Mouse (Mus musculus) activated CD4-positive, CD25-positive, alpha-beta regulatory T cell, adult 4 months (primary cell): ENCODE results near the gene Tmprss11c. TPM values are rescaled to one million over a fixed set of nuclear protein-coding genes. Genes with fewer than 3 reads are reported as not detected.
"Not testable (repeated sequence)": the region's sequence is repeated elsewhere in the genome, so short reads cannot be mapped to it uniquely, and the experiment has no call there.

Source experiments
- ATAC-seq: one replicate; pipeline ENCODE4 v1.8.0; 2017
- polyA plus RNA-seq, 2 experiments: library from polyadenylated mRNA; unstranded; fragments of 100-300 nt; shearing (Covaris generic); gene quantifications; one replicate each; pipeline ENCODE4 v1.2.1; 2017

Gene Tmprss11c
- not detected for polyA plus RNA-seq

- no peak for ATAC-seq
Observed at GRCm38 (mm10) chr5:86289208-86289607, at the start of gene Tmprss11c. Tmprss11c (minus strand) TSS chr5:86289308.

GRCm38 (mm10) chr5:86318018-86318956, 29.2 kb upstream of the Tmprss11c start:
- ATAC-seq = not testable (repeated sequence)

DNA sequence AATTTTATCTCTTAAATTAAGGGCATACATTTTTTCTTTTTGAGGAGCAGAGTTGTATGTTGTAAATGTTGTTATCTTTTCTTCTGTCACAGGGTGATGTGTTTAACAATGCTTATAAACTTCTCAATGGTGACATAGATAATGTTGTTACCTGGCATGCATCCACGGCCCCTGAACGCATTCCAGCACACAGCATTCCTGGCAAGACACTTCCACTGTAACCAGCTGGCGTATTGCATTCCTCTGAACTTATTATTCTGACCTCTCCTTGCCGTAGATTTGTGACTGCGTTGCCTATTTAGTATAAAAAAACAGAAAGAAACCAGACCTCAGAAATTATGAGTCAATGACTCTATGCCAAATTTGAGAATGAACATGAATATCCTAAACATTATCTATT, 17.0 kb upstream of the Tmprss11c start:
- ATAC-seq = no peak

DNA sequence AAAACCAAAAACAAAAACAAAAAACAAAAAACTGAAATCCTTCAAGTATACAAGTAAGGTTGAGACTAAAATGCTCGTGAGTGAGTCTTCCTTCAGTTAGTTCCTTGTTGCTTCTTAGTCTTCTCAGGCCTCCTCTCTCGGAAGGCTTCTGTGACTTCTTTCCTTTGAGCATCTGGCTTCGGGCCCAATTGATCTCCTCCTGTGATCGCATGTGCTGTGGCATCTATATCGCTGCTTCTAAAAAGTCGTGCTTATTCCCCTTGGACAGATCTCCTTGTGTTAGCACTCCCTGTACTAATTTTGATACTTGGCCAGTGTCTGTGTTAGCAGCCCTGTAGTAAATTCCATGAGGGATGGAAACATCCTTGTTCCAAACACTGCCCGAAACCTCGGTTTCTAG, 14.8 kb upstream of the Tmprss11c start:
- no peak for ATAC-seq

GRCm38 (mm10) chr5:86246559-86246958, 42.5 kb downstream of the Tmprss11c start:
- no peak for ATAC-seq

- ATAC-seq = no peak
Observed at GRCm38 (mm10) chr5:86244880-86245279, 44.2 kb downstream of the Tmprss11c start.

DNA sequence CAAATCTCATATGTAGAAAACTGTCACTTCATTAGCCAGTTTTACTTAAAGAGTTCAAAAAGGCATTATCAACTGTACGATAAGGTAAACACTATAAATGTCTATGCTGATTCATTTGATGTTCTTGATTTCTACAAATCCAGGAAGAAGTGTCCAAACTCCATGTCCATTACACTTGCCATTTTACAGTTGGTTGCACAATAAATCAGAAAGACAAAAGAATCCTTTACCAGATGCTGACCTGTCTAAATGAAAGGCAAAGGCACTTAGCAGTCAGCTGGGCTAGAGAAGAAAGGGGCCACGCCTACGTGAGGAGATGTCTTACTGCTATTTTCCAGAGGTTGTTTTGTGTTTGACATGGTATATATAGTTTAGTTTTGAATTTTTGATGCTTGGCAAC, 44.8 kb downstream of the Tmprss11c start:
- ATAC-seq = no peak

- no peak for ATAC-seq
Observed at GRCm38 (mm10) chr5:86227156-86227853, 61.8 kb downstream of the Tmprss11c start.

DNA sequence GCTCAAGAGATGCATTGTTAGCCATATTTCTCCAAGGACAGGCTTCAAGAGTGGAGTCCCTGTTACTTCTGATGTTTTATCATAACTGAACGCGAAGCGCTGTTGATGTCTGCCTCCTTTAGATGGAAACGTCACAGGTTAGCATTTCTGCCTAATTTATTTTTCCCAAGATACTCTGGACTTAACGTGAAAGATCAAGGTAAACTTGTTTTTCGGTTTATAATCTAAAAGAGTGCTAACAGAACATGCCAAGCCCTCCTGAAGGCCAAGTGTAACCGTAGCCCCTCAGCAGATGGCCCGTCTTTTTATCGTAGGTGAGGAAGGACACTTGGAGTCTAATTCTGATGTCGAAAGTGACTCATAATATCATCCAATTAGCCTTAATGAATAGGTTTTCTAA, 91.3 kb downstream of the Tmprss11c start, which contains the start of gene Gnrhr:
Gene Gnrhr, minus strand, starts transcription at position 101 of the 400 bp plus-strand sequence.
- no peak for ATAC-seq

- peak; percentile 60 for ATAC-seq
Observed at GRCm38 (mm10) chr5:86191356-86191755, 97.8 kb downstream of the Tmprss11c start.

GRCm38 (mm10) chr5:86190770-86191169, 98.3 kb downstream of the Tmprss11c start:
- peak; percentile 66 for ATAC-seq

DNA sequence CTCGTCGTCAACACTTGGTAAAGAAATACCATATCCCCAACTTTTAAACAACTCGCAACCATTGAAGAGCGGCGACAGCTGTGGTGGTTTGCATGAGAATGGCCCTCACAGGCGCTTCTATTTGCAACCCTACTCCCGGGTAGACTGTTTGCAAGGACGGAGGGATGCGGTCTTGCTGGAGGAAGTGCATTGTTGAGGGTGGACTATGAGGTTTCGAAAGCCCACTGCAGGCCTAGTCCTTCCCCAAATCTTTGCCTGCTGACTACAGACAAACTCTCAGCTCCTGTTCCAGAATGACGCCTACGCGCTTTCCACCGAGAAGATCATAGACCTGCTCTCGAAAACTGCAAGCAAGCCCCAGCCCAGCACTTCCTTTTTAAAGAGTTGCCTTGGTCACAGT, 98.8 kb downstream of the Tmprss11c start:
- no peak for ATAC-seq

DNA sequence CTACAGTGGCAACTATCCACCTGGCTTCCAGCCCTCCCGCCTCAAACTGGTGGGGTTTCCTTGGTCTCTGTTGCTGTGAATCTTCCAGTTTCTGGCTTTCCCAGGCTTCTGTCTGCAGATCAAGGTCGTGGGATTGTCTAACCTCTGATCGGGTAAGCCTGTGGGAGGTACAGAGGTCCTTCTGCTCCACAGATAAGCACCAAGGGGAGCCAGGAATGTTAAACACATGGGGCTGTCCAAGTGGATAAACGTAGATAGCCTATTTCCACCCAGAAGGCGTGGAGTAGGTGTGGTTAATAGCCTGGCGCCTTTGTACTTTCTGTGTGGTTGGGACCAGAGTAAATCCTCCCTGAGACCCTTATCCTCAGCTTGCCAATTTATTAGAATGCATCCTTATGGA, 101.7 kb downstream of the Tmprss11c start:
- no peak for ATAC-seq

Other genes starting within 250 kb of the Tmprss11c start
- gene Cenpc1, start 223.7 kb downstream of the Tmprss11c start, polyA plus RNA-seq = 10 to 100 TPM; 25.8 to 30.3 TPM
- gene Stap1, start 217.6 kb downstream of the Tmprss11c start, polyA plus RNA-seq = 10 to 100 TPM; 62.4 to 86.2 TPM
- 10 to 100 TPM; 13.9 to 18.3 TPM for gene Uba6, start 116.5 kb downstream of the Tmprss11c start, polyA plus RNA-seq
- gene Gnrhr, start 91.4 kb downstream of the Tmprss11c start, polyA plus RNA-seq = not detected
- gene Tmprss11d, start 84.1 kb upstream of the Tmprss11c start, polyA plus RNA-seq = under 1 TPM in 1 of 2 experiments, not detected in 1; 0.20 TPM
- gene Tmprss11a, start 179.7 kb upstream of the Tmprss11c start, polyA plus RNA-seq = under 1 TPM in 1 of 2 experiments, not detected in 1; 0.44 TPM
- not detected for gene Tmprss11g, start 229.3 kb upstream of the Tmprss11c start, polyA plus RNA-seq